Mouse (Mus musculus): ENCODE measurements around the gene Ifna16.

The Ifna16 gene

GRCm38 (mm10) chr4:88676824-88677223 lies at the start of gene Ifna16:
Ifna16 (minus strand) TSS chr4:88676924.
- no peak for DNase-seq

- no peak for DNase-seq
Measured at GRCm38 (mm10) chr4:88723497-88724090, 46.9 kb upstream of the Ifna16 start.

GRCm38 (mm10) chr4:88721791-88722721 lies 45.3 kb upstream of the Ifna16 start, which contains the start of the genes Gm26566 and Klhl9:
Gm26566 (plus strand) TSS chr4:88721805.
Klhl9 (minus strand) TSS chr4:88722465.
- DNase-seq, result peak; percentile 94 to 96

GRCm38 (mm10) chr4:88718715-88719114 lies 42.0 kb upstream of the Ifna16 start:
- no peak for DNase-seq

- DNase-seq, result no peak
Measured at GRCm38 (mm10) chr4:88715059-88715458, 38.3 kb upstream of the Ifna16 start.

GRCm38 (mm10) chr4:88714281-88714680 lies 37.6 kb upstream of the Ifna16 start:
- no peak for DNase-seq

GRCm38 (mm10) chr4:88707128-88707826 lies 30.6 kb upstream of the Ifna16 start:
- DNase-seq, result no peak

- DNase-seq, result no peak
Measured at GRCm38 (mm10) chr4:88705924-88706323, 29.2 kb upstream of the Ifna16 start.

GRCm38 (mm10) chr4:88699301-88699700 lies 22.6 kb upstream of the Ifna16 start:
- DNase-seq, result no peak

- no peak for DNase-seq
Measured at GRCm38 (mm10) chr4:88698781-88699180, 22.1 kb upstream of the Ifna16 start.

GRCm38 (mm10) chr4:88697753-88698152 lies 21.0 kb upstream of the Ifna16 start:
- peak in 1 of 2 experiments; percentile 10 for DNase-seq

- DNase-seq, result no peak
Measured at GRCm38 (mm10) chr4:88697108-88697507, 20.4 kb upstream of the Ifna16 start.

- peak; percentile 84 for DNase-seq
Measured at GRCm38 (mm10) chr4:88696237-88696884, 19.6 kb upstream of the Ifna16 start.

- no peak for DNase-seq
Measured at GRCm38 (mm10) chr4:88693392-88693791, 16.7 kb upstream of the Ifna16 start.

- no peak for DNase-seq
Measured at GRCm38 (mm10) chr4:88692537-88692936, 15.8 kb upstream of the Ifna16 start.

- no peak for DNase-seq
Measured at GRCm38 (mm10) chr4:88691259-88691658, 14.5 kb upstream of the Ifna16 start, which contains the start of gene Ifnab. Ifnab (minus strand) TSS chr4:88691359.

- no peak for DNase-seq
Measured at GRCm38 (mm10) chr4:88683812-88684211, 7.1 kb upstream of the Ifna16 start, which contains the start of gene Ifna2. Ifna2 (minus strand) TSS chr4:88683912.

- DNase-seq, result no peak
Measured at GRCm38 (mm10) chr4:88681353-88681752, 4.6 kb upstream of the Ifna16 start.

GRCm38 (mm10) chr4:88680362-88680761 lies 3.6 kb upstream of the Ifna16 start:
- DNase-seq, result peak; percentile 38 to 41

GRCm38 (mm10) chr4:88655461-88655860 lies 21.3 kb downstream of the Ifna16 start:
- peak; percentile 7 to 8 for DNase-seq

GRCm38 (mm10) chr4:88653644-88654043 lies 23.1 kb downstream of the Ifna16 start:
- no peak for DNase-seq

- no peak for DNase-seq
Measured at GRCm38 (mm10) chr4:88644359-88644758, 32.4 kb downstream of the Ifna16 start, which contains the start of gene Ifna13. Ifna13 (minus strand) TSS chr4:88644459.

Measured in kidney, postnatal 4 days (tissue).